Mouse (Mus musculus): Measurements from ENCODE around the gene Ly6g5b.
"Not testable (repeated sequence)": the region's sequence is repeated elsewhere in the genome, so short reads cannot be mapped to it uniquely, and the experiment has no call there.

Ly6g5b gene

DNA sequence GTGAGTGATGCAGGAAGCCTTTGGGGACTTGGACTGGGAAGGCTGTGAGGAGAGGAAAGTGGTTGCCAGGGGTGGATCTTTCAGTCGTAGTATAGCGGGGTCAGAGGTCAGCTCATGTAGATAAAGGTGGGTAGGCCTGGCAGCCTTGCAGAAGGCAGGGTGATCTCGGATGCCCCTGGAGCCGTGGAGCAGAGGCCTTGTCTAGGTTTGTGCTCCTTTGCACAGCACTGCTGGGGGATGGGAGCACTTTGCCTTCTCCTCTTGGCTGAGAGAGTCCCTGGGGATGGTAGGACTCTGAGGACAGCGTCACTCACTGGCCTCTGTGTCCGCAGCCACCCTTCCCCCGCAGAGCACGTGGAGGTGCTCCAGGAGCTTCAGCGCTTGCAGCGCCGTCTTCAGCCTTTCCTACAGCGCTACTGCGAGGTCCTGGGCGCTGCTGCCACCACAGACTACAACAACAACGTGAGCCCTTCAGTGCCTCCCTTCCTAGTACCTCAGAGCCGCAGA lies 25.3 kb upstream of the Ly6g5b start:
- CTCF ChIA-PET: interaction anchor here (0.6 to 0.7 kb wide), 2 partner anchors 9 to 74 kb away, joined by 3 read pairs; no protein-coding TSS in a partner anchor

DNA sequence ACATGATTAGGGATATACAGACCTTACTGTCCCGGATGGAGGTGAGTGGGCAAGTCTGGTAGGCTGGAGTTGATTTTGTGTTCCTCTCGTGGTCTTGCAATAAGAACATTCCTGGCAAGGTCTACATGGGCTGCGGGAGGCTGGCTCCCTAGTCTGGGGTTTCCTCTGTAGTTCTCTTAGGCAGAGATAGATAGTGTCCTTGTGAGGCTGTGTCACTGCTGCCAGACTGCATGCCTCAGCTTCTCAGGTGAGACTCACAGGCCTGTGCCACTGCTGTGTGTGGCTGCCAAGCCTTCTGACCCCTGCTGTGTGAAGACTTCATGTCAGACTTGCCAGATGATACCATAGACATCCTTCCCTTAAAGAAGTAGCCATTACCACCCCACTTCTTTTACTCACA lies 24.0 kb upstream of the Ly6g5b start:
- CTCF ChIA-PET: no interaction called here

DNA sequence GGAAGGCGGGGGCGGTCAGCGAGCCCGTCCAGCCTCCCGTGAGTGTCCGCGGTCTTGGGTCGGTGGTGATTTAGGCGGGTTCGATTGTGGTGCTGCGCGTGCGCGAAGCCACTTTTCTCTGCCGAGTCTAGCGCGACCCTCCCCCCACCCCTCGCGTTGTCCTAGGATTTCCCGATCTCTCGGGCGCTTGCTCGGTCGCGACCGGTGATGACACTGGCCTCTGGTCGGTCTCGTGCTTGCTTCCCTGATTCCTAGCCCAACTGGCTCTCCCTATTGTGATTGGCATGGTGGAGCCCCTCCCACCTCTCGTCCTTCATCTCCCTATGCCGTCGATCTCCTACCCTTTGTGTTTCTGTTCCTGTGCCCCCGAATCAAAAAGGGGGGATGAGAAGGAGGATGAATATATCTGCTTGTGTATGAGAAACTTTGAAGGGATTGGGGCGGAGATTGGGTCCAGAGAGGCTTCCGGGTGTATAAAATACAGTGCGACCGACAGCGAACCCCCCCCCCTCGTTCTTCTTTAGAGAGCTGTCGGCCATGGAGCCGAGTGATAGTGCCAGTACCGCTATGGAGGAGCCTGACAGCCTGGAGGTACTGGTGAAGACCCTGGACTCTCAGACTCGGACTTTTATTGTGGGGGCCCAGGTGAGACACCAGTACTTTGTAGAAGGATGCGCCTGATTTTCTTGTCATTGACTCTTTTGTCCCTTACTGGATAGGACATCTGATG lies 20.5 kb upstream of the Ly6g5b start:
- CTCF ChIA-PET: interaction anchor here (0.6 to 0.7 kb wide), 2 partner anchors 136 to 179 kb away, joined by 4 read pairs; no protein-coding TSS in a partner anchor

DNA sequence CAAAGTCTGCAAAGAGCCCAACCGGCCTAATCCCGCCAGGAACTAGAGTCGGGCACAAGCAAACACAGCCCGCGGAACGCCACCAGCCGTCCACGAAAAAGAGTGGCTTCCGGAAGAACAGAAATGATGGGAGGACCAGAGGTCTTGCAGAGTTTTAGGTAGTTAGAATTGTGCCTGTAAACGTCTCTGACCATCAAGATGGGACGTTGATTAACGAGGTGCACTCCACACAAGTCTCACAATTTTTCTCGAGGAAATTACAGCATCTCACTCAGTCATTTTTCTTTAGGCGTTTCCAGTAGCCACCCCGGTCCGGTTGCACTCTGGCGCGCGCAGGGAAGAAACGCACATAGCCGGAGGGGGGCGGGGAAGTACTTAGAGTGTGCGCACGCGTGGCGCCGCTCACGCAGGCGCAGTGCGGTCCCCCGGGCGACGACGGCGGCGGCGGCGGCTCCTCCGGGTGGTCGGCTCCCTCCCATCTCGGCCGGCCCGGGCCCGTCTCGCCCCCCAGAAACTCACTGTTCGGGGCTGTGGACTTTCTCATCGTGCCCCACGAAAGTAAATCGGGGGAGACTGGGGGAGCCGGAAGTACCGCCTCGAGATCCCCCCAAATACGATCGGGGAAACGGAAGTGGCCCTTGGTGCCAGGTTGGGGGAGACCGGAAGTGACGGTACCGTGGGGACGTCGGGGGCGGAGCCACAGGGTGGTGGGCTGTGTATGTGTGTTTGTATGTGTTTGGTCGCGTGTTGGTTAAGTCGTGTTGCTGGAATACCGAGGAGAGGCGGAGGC lies 19.8 kb upstream of the Ly6g5b start, which contains the start of gene Bag6:
TSS of gene Bag6 (plus strand) at position 378 of the 790 bp plus-strand sequence.
- CTCF ChIA-PET: interaction anchor here (1.6 kb wide), 1 partner anchor 10 kb away, joined by 3 read pairs; no protein-coding TSS in a partner anchor

- CTCF ChIA-PET: interaction anchor here (1.6 kb wide), 1 partner anchor 8 kb away, joined by 3 read pairs; no protein-coding TSS in a partner anchor
Measured at GRCm38 (mm10) chr17:35133517-35133916, 18.3 kb upstream of the Ly6g5b start.

DNA sequence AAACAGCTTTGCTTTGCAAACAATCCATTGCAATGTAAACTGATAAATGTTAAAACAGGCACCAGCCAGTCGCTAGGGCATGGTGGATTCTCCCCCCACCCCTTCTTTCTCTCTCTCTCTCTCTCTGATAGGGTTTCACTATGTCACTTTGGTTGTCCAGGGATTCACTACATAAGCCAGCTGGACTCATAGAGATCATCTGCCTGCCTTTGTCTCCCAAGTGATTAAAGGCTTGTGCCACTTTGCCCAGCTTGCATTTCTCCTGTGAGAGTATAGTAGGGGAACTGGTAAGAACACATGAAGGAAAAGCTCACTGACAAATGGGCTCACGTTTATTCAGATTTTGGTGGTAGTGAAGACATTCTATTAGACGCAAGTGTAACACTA lies 16.9 kb upstream of the Ly6g5b start:
- CTCF ChIA-PET: interaction anchor here (0.6 kb wide), 1 partner anchor 104 kb away, joined by 3 read pairs; no protein-coding TSS in a partner anchor

DNA sequence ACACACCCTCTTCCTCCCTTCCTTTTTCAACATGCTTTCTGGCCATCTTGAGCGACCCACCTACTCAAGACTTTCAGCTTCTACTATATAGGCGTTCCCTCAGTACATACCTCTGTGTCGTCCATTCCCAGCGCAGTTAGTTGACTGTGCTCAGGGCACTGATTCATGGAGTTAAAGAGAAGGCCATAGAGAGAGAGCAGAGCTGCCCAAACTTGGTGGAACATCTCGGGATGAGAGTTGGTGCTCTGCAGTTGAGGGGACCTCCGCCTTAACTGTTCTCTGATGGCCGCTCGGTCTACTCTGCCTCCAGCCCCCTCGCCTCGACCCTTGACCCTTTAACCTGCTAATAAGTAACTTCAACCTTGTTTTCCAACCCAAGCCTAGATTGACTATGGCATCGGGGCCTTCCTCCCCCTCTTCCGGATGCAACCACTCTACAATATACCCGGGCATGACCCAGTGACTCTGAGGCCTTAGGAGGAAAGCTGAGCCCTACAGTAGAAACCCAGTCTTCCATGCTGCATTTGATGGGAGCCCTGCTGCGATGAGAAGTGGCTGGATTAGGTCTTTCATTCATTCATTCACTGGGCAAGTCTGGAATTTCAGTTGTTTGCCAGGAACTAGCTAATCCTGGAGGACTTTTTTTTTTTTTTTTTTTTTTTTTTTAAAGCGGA lies 16.4 kb upstream of the Ly6g5b start, which contains the start of gene Apom:
TSS of gene Apom (minus strand) at position 551 of the 674 bp plus-strand sequence.
- CTCF ChIA-PET: interaction anchor here (0.6 kb wide), 1 partner anchor 104 kb away, joined by 3 read pairs; no protein-coding TSS in a partner anchor

GRCm38 (mm10) chr17:35131038-35131437 lies 15.8 kb upstream of the Ly6g5b start:
- CTCF ChIA-PET: no interaction called here

GRCm38 (mm10) chr17:35128996-35129395 lies 13.8 kb upstream of the Ly6g5b start:
- CTCF ChIA-PET: no interaction called here

GRCm38 (mm10) chr17:35127017-35127416 lies 11.8 kb upstream of the Ly6g5b start:
- CTCF ChIA-PET: interaction anchor here (1.4 kb wide), 1 partner anchor 20 kb away, joined by 3 read pairs; no protein-coding TSS in a partner anchor

- CTCF ChIA-PET: no interaction called here
Measured at GRCm38 (mm10) chr17:35126206-35126611, 11.0 kb upstream of the Ly6g5b start, which contains the start of gene D17H6S53E. D17H6S53E (plus strand) TSS chr17:35126373.

DNA sequence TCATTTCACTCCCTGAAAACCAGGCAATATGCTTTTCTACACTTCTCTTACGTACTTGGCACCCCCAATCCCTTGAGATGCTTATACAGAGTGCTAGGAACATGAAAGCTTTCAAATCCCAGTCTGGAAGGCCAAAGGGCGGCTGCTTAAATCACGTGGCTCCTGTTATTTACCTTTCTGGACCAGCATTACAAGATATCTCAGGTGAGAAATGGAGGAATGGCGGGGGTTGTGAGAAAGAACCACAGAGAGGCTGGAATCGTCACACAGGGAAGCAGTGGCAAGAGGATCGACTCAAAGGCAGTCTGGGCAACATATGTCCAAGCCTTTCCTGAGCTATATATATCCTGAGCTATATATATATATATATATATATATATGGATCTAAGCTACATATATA lies 10.3 kb upstream of the Ly6g5b start:
- CTCF ChIA-PET: interaction anchor here (1.1 kb wide), 1 partner anchor 9 kb away, joined by 3 read pairs; the partner anchor contains the start of gene Bag6

DNA sequence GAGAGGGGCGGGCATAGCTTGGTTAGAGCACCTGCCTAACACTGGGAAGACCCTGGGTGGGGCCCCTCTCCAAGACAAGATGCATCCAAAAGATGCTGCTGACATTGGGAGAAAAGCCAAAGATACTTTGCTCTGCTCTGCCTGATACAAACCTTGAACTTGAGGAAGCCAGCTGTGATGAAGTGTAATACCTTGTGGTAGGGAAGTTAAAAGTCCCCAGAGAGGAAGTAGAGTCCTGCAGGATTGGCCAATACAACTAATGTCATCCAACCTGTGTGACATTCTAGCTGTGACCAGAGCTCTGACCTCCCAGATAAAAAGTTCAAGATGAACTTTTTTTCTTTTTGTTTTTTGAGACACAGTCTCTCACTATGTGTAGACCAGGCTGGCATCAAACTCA lies 9.9 kb upstream of the Ly6g5b start:
- CTCF ChIA-PET: interaction anchor here (0.6 to 1.1 kb wide), 2 partner anchors 9 to 90 kb away, joined by 3 read pairs; partner anchors contain the start of gene Bag6

DNA sequence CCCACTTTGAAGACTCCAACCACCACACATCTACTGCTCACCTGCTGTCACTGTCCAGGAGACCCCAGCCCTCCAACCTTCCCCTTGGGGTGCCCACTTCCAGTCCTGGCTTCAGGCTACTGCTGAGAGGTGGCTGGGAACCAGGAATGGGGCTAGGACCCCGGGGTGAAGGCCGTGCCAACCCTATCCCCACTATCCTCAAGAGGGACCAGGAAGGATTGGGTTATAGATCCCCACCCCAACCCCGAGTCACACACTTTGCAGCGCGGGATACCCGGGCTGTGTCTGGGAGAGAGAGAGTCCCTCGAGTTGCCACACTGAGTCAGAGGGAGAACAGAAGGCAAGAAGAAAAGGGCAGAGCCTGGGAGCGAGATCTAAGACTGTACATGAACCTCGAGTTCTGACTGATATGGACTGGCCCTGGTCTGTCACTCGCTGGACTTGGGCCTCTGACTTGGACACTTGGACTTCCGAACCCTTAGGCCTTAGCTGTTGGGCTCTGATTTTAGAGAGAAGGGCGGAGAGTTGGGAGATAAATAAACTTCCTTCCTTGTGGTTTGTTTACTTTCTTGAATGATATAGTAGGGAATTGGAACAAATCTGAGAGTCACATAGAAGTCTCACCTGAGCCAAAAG lies 9.2 kb upstream of the Ly6g5b start:
- CTCF ChIA-PET: not testable (repeated sequence)

DNA sequence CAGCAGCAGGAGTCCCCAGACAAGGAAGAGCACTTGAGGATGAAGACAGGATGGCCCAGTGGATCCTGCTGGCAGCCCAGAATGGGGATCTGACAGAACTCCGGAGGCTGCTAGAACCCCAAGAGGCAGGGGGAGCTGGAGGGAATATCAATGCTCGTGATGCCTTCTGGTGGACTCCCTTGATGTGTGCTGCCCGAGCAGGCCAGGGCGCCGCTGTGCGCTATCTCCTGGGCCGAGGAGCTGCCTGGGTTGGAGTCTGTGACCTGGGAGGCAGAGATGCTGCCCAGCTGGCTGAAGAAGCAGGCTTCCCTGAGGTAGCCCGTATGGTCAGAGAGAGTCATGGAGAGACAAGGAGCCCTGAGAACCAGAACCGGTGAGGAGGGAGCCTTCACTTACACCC lies 8.1 kb upstream of the Ly6g5b start:
- CTCF ChIA-PET: not testable (repeated sequence)

DNA sequence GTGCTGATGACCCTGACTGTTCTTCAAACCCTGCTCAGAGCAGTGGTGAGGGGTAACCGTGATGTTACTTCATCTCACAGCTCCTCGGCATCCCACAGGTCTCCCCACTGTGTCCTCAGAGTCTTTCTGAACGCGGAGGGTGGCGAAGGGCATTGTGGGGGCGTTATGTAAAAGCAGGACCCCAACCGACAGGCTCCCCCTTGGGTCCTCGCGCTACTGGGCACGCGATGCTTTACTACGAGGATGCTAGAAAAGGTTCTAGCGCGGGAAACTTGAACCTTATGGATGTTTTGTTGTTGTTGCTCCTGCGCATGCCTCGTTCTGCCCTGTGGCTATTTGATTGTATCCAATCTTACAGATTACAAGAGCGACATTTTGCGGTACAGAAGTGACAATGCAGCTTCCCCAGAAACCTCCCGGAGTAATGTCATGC lies 6.7 kb upstream of the Ly6g5b start, which contains the start of gene Csnk2b:
TSS of gene Csnk2b (minus strand) at position 183 of the 433 bp plus-strand sequence.
- CTCF ChIA-PET: no interaction called here

GRCm38 (mm10) chr17:35121143-35121799 lies 6.0 kb upstream of the Ly6g5b start, which contains the start of gene Gpank1:
Gpank1 (plus strand) TSS chr17:35121455.
- CTCF ChIA-PET: no interaction called here

GRCm38 (mm10) chr17:35120745-35121142 lies 5.5 kb upstream of the Ly6g5b start:
- CTCF ChIA-PET: no interaction called here

DNA sequence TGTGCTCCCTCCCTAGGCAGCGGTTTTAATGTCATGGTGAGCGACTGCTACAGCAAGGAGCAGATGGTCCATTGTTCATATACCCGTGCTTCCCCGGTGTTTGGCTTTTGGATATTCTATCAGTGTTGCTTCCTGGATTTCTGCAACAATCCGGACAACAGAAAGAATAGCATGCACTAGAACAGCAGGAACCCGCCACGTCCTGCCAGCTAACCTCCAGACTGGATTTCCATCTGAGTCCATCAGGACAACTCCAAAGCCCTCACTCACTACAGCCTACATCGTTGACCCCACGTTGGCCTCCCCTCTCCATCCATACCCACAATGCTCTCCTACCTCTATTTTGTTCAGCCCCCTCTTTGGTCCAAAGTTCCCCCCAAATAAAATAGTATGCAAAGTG lies 3.5 kb downstream of the Ly6g5b start:
- CTCF ChIA-PET: interaction anchor here (0.6 kb wide), 1 partner anchor 81 kb away, joined by 3 read pairs; no protein-coding TSS in a partner anchor

DNA sequence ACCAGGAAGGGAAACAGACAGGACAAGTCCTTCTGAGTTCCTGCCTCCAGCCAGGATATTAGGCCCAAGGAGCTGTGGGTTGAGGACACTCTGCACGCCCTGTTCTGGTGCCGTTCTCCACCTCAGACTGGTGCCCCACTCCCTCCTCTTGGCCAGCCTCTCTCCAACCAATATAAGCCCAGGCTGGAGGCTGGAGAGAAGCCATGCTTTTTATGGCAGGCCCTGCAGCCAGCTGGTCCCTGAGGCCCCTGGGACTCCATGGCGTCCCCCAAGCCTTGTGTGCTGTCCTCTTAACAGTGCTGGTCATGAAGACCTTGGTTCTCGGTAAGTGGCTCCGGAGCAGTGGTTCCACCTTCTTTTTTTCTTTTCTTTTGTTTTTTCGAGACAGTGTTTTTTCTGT lies 7.1 kb downstream of the Ly6g5b start, which contains the start of gene Ly6g5c:
TSS of gene Ly6g5c (plus strand) at position 183 of the 400 bp plus-strand sequence.
- CTCF ChIA-PET: interaction anchor here (1.0 kb wide), 1 partner anchor 19 kb away, joined by 3 read pairs; no protein-coding TSS in a partner anchor

Measured in spleen, embryonic (tissue).